Mouse (Mus musculus) left cerebral cortex, adult 2 months (tissue): ENCODE measurements at regions not wholly inside any gene's neighbourhood (a gene's known extent, or its start where the extent isn't known, plus 50 kb on each side); places are given as distances from the start of the nearest gene placed in this dataset.

Experiments
- DNase-seq, 2 experiments: peaks; one replicate each; pipeline ENCODE4 v3.0.0; 2021 to 2022; ENCODE audit warnings: low spot score in 2 of 2, mixed read lengths in 1 of 2; ENCODE audit errors: extremely low spot score in 1 of 2
- H3K27ac ChIP-seq: fragments of 200-600 bp; 2 replicates; pipeline ENCODE4 v1.8.1; 2022
- H3K4me3 ChIP-seq: fragments of 200-600 bp; 2 replicates; pipeline ENCODE4 v1.8.1; 2022
- CTCF ChIP-seq: fragments of 200-600 bp; IDR thresholded peaks from 2 replicates; pipeline ENCODE4 v1.8.1; 2022; ENCODE audit warnings: antibody characterized with exemption, mild to moderate bottlenecking, moderate library complexity
- intact Hi-C: fragments of 180-260 bp; cut with DNase I; formaldehyde crosslinking; loops from one replicate; pipeline ENCODE4 v1.15.1; 2025

GRCm38 (mm10) chr3:103494043-103494442 lies 81.0 kb upstream of the Syt6 start:
- TF ChIP-seq CTCF, result no peak
- intact Hi-C loops, result no loop called here
- no peak for DNase-seq
- no peak overlapping the region for H3K27ac ChIP-seq
- H3K4me3 ChIP-seq, result no peak overlapping the region

- DNase-seq, result no peak
- intact Hi-C loops, result no loop called here
Measured at GRCm38 (mm10) chr3:103496083-103496482, 78.9 kb upstream of the Syt6 start.

GRCm38 (mm10) chr3:103496683-103497082 lies 78.3 kb upstream of the Syt6 start:
- intact Hi-C loops, result no loop called here
- TF ChIP-seq CTCF, result no peak
- Histone ChIP-seq H3K27ac (peak overlapping the region; percentile 22; the same call in 1 of the 2 replicates), H3K4me3 (no peak overlapping the region)
- DNase-seq, result no peak

More at GRCm38 (mm10) chr3:103496083-103496482, 78.9 kb upstream of the Syt6 start:
- TF ChIP-seq CTCF, result no peak
- H3K27ac ChIP-seq, result peak overlapping the region; percentile 53; the same call in 1 of the 2 replicates
- no peak overlapping the region for H3K4me3 ChIP-seq

- intact Hi-C loops, result no loop called here
- Histone ChIP-seq H3K27ac (no peak overlapping the region), H3K4me3 (no peak overlapping the region)
- no peak for TF ChIP-seq CTCF
- DNase-seq, result no peak
Measured at GRCm38 (mm10) chr3:103497696-103498095, 77.3 kb upstream of the Syt6 start.

- intact Hi-C loops, result no loop called here
Measured at GRCm38 (mm10) chr3:103498458-103498857, 76.6 kb upstream of the Syt6 start.

DNA sequence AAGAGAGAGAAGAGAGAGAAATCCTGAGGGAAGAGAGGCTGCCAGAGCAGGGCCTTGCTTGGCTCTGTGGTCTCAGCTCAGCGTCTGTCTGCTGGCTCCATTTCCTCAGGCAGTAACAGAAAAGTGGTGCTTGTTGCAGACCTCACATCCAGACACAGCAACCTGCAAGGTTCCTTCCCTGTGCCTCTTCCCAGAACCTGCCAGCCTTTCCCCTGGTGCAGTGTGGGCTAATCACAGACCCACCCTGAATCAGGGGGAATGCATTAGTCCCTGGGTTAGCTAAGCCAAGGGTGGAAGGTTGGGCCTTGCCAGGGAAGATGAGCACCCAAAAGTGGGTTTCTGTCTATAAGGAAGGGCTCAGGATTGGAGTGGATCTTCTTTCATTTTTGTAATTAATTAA lies 75.2 kb upstream of the Syt6 start:
- no peak for DNase-seq
- H3K4me3 ChIP-seq, result no peak overlapping the region
- H3K27ac ChIP-seq, result no peak overlapping the region
- no peak for TF ChIP-seq CTCF
- intact Hi-C loops, result no loop called here

More at GRCm38 (mm10) chr3:103498458-103498857, 76.6 kb upstream of the Syt6 start:
- H3K4me3 ChIP-seq, result no peak overlapping the region
- DNase-seq, result no peak
- H3K27ac ChIP-seq, result no peak overlapping the region
- TF ChIP-seq CTCF, result no peak

DNA sequence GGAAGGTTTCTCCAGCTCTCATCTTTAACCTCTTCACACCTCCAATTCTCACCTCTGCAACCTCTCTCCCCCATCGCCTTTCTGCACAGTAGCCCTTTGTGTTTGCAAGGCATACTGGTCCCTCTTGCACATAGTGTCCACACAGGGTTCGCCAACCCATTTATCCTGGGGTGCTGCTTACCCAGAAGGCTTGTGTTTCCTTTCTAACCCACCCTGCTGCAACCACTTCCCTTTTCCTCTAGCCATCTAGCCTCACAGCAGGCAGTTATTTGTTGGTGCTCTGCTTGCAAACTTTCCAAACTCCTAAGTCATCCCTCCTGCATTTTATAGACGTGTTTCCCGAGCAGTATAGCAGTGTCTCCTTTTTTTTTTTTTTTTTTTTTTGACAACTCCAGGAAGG lies 74.7 kb upstream of the Syt6 start:
- H3K4me3 ChIP-seq, result no peak overlapping the region
- TF ChIP-seq CTCF, result no peak
- intact Hi-C loops, result no loop called here
- DNase-seq, result no peak
- H3K27ac ChIP-seq, result no peak overlapping the region

DNA sequence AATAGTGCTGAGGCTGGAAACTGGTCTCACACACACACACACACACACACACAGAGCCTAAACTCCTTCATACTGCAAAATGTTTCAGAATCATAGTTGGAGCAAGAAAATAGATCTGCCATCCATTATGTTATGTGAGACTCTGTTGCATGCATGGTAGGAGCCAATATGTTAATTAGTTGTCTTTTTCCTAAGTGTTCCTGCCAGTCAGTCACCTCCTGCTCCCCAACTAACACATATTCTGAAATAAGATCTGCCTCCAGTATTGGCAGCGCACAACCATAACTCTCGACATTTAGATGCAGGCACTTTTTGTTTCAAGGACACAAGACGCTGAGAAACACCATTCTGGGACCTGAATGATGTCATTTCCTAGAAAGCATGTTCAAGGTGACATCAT lies 70.9 kb upstream of the Syt6 start:
- no peak overlapping the region for H3K4me3 ChIP-seq
- no peak overlapping the region for H3K27ac ChIP-seq
- DNase-seq, result no peak
- intact Hi-C loops, result no loop called here
- no peak for TF ChIP-seq CTCF

DNA sequence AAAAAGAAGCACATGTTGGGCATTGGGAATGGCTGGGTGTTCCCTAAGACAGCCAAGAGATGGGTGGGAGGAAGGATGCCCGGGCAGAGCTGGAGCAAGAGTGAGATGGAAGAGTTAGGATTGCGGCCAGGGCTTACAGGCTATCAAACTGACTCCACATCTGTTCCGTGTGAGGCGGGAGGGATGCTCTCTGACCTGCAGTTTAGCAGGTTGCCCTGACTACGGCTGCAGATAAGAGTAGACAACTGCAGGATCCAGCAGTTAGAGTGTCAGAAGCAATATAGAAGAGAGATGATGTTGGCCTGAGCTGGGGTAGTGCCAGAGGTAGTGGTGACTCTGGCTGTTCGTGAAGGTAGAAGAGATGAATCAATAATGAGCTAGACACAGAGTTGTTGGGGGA lies 61.6 kb upstream of the Syt6 start:
- no peak for DNase-seq
- no peak for TF ChIP-seq CTCF
- no peak overlapping the region for H3K27ac ChIP-seq
- intact Hi-C loops, result no loop called here
- no peak overlapping the region for H3K4me3 ChIP-seq

DNA sequence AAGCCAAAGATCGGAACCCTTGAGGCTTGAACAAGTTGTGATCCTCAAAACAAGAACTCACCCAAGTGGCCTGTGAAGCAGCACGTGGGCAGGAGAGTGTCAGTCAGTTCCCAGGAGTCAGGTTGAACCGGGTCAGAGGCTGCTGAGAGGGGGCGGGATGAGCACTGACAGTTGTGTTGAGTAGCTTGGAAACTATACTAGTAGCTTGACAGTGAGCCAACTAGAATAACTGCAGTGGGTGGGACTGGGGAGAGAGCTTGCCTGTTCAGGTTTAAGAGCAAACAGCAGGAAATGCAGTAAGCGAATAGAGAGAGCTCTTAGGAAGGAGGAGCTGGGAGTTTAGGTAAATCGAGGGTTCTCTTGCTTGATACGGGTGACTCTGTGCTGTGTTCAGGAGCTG lies 61.0 kb upstream of the Syt6 start:
- H3K27ac ChIP-seq, result no peak overlapping the region
- intact Hi-C loops, result no loop called here
- no peak overlapping the region for H3K4me3 ChIP-seq
- no peak for DNase-seq
- TF ChIP-seq CTCF, result no peak

- H3K4me3 ChIP-seq, result no peak overlapping the region
- intact Hi-C loops, result loop anchor here (5.0 kb wide), 1 partner anchor 221 kb away; the partner anchor contains the start of genes Gm10964 and Olfml3
- no peak for DNase-seq
- H3K27ac ChIP-seq, result no peak overlapping the region
- TF ChIP-seq CTCF, result no peak
Measured at GRCm38 (mm10) chr3:103515946-103516345, 59.1 kb upstream of the Syt6 start.

DNA sequence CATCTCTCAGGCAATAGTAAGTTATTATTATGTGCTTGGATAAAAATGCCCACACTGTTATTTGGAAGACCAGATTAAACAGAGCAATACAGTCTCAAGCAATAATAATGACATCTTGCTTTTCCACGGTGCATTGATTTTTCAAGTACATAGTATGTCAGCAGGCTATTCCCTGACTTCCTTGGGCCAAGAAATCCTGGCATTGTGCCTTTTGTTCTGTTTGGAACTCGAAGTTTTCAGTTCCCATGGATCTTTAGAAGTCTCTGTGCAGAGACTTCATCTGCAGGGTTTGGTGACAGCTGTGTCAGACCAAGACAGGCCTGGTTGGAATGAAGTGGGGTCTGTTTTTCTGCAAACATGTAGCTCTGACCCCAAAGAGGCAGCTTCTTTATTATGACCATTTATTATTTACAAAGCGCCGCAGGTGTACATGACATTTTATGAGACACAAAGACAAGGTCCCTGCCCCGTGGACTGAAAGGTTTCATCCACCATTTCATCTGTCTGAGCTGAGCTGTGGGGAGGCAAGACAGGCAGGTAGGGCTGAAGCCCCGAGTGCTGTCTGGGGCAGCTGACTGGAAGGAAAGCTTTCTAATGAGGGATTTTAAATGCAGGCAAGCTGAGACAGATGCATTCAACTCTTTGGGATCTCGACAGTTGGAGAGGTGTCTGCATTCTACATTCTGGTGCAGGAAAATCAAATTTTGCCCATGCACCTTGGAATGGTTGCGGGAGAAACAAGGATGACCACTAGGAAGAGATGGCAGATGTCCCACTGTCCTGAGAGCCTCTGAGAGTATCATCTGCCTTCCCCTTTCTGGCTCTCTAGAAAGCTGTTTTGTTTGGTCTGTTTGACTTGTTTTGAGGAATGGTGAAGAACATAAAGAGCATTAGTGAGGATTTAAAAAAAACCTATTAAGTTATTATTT lies 57.4 kb upstream of the Syt6 start:
- intact Hi-C loops, result loop anchor here (5.0 kb wide), 1 partner anchor 220 kb away; the partner anchor contains the start of genes Gm10964 and Olfml3
- Histone ChIP-seq H3K4me3 (no peak overlapping the region), H3K27ac (no peak overlapping the region)
- no peak; the same call in 1 of the 2 replicates for TF ChIP-seq CTCF
- DNase-seq, result no peak
